Mouse (Mus musculus) erythroblast, embryonic 14.5 days (primary cell): ENCODE results near the gene Pes1.

Experiments used
- GATA1 ChIP-seq: IDR thresholded peaks from 2 replicates; pipeline ENCODE4 v1.6.1; 2012; ENCODE audit warnings: low read length, inconsistent platforms, mixed read lengths
- TAL1 ChIP-seq: IDR thresholded peaks from 3 replicates; pipeline ENCODE4 v1.6.1; 2012; ENCODE audit warnings: low read length, inconsistent platforms, mixed read lengths

- TF ChIP-seq TAL1: no peak
- TF ChIP-seq GATA1: no peak
Measured at GRCm38 (mm10) chr11:4027561-4028334, 64.0 kb downstream of the Pes1 start.
